Mouse (Mus musculus): ENCODE results near the gene Dntt. TPM values are rescaled to one million over a fixed set of nuclear protein-coding genes. Genes with fewer than 3 reads are reported as not detected.

The Dntt gene
- polyA plus RNA-seq (2015; fragmentation: Nextera tagmentation; extraction: Ambion mirVana), result 0.09 and 0.17 TPM in 2 replicates

- ATAC-seq (replicated peaks; ENCODE audit: low FRiP score, low read depth), result no peak
Observed at GRCm38 (mm10) chr19:41029219-41029618, at the start of gene Dntt. Gene Dntt, plus strand, starts transcription at chr19:41029275.

DNA sequence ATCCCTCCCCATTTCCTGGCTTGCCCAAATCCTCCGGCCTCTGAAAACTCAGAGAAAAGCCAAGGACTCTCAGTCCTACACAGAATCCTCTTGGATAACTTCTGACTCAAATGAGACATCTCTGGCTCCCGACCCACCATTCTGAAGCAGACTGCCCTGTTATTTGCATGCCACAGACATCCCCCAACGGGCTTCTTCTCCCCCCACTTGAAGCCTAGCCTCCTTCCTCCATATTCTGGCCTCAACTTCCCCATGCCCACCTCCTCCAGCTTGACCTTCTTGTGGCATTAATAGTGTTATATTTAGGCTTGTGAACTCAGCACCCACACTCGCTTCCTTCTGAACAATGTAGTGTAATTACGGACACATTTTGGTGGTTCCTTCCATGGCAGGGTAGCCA is 48.4 kb upstream of the Dntt start:
- H3K27ac ChIP-seq, result no peak overlapping the region
- no peaks in the 10 kb centered on the region for H3K27me3 ChIP-seq (ENCODE audit: insufficient read depth, low read length)
- H3K4me1 ChIP-seq (replicated peaks; ENCODE audit: insufficient read depth, low read length), result no peaks in the 10 kb centered on the region
- no peak overlapping the region for H3K4me3 ChIP-seq (replicated peaks; ENCODE audit: low read depth, low read length)
- no peak overlapping the region for H3K4me2 ChIP-seq (ENCODE audit: low read length)
- no peak for TF ChIP-seq CTCF (IDR thresholded peaks at IDR 0.05; ENCODE audit: low read depth)
- DNase-seq (ENCODE audit: low spot score) (no peak), ATAC-seq (replicated peaks; ENCODE audit: low FRiP score, low read depth) (no peak)
- H3K36me3 ChIP-seq (ENCODE audit: insufficient read depth, low read length), result no peaks in the 10 kb centered on the region
- 76% methylated on average over 5 of the region's 5 CpGs for WGBS
- no peaks in the 10 kb centered on the region for H3K9me3 ChIP-seq (replicated peaks; ENCODE audit: low read length)
- H3K9ac ChIP-seq (ENCODE audit: low read depth, low read length), result no peak overlapping the region

More at GRCm38 (mm10) chr19:41029219-41029618, at the start of gene Dntt:
- Histone ChIP-seq H3K27ac (no peak within 1 kb of the TSS), H3K4me2 (ENCODE audit: low read length) (no peak within 1 kb of the TSS), H3K4me3 (replicated peaks; ENCODE audit: low read depth, low read length) (no peak within 1 kb of the TSS), H3K36me3 (ENCODE audit: insufficient read depth, low read length) (no peaks in the 10 kb centered on the region), H3K4me1 (replicated peaks; ENCODE audit: insufficient read depth, low read length) (no peaks in the 10 kb centered on the region), H3K9ac (ENCODE audit: low read depth, low read length) (no peak within 1 kb of the TSS), H3K27me3 (ENCODE audit: insufficient read depth, low read length) (no peaks in the 10 kb centered on the region), H3K9me3 (replicated peaks; ENCODE audit: low read length) (no peaks in the 10 kb centered on the region)
- WGBS, result 88% methylated on average over 6 of the region's 6 CpGs
- TF ChIP-seq CTCF (IDR thresholded peaks at IDR 0.05; ENCODE audit: low read depth), result no peak
- no peak for DNase-seq (ENCODE audit: low spot score)

- WGBS, result 86% methylated on average over 1 of the region's 1 CpGs
- Histone ChIP-seq H3K4me1 (replicated peaks; ENCODE audit: insufficient read depth, low read length) (no peaks in the 10 kb centered on the region), H3K4me2 (ENCODE audit: low read length) (no peak overlapping the region), H3K36me3 (ENCODE audit: insufficient read depth, low read length) (no peaks in the 10 kb centered on the region), H3K27ac (no peak overlapping the region), H3K9me3 (replicated peaks; ENCODE audit: low read length) (no peaks in the 10 kb centered on the region), H3K9ac (ENCODE audit: low read depth, low read length) (no peak overlapping the region), H3K27me3 (ENCODE audit: insufficient read depth, low read length) (no peaks in the 10 kb centered on the region), H3K4me3 (replicated peaks; ENCODE audit: low read depth, low read length) (no peak overlapping the region)
- TF ChIP-seq CTCF (IDR thresholded peaks at IDR 0.05; ENCODE audit: low read depth), result no peak
- ATAC-seq (replicated peaks; ENCODE audit: low FRiP score, low read depth) (no peak), DNase-seq (ENCODE audit: low spot score) (no peak)
Observed at GRCm38 (mm10) chr19:40984536-40984935, 44.5 kb upstream of the Dntt start.

DNA sequence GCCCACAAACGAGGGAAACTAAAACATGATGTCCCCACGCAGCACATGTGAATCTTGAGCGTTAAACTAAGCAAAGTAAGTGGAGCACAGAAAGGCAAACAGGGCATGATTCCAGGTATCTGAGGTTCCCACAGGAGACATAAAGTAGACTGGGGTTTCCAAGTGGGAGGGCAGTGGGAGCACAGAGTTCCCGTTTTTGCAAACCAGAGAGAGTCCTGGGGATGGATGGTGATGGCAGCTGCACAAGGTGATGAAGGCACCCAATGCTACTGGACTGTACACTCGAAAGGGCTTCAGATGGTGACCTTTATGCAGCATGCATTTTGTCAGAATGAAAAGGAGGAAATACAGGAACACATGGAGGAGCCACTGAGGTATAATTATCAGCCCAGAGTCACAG is 40.2 kb upstream of the Dntt start:
- no peaks in the 10 kb centered on the region for H3K36me3 ChIP-seq (ENCODE audit: insufficient read depth, low read length)
- 81% methylated on average over 5 of the region's 5 CpGs for WGBS
- DNase-seq (ENCODE audit: low spot score) (no peak), ATAC-seq (replicated peaks; ENCODE audit: low FRiP score, low read depth) (no peak)
- H3K9me3 ChIP-seq (replicated peaks; ENCODE audit: low read length), result no peaks in the 10 kb centered on the region
- H3K4me1 ChIP-seq (replicated peaks; ENCODE audit: insufficient read depth, low read length), result no peaks in the 10 kb centered on the region
- H3K27me3 ChIP-seq (ENCODE audit: insufficient read depth, low read length), result no peaks in the 10 kb centered on the region
- H3K4me3 ChIP-seq (replicated peaks; ENCODE audit: low read depth, low read length), result no peak overlapping the region
- no peak overlapping the region for H3K9ac ChIP-seq (ENCODE audit: low read depth, low read length)
- no peak overlapping the region for H3K4me2 ChIP-seq (ENCODE audit: low read length)
- H3K27ac ChIP-seq, result no peak overlapping the region
- TF ChIP-seq CTCF (IDR thresholded peaks at IDR 0.05; ENCODE audit: low read depth), result no peak

- no peak for TF ChIP-seq CTCF (IDR thresholded peaks at IDR 0.05; ENCODE audit: low read depth)
- Histone ChIP-seq H3K4me3 (replicated peaks; ENCODE audit: low read depth, low read length) (no peak overlapping the region), H3K4me1 (replicated peaks; ENCODE audit: insufficient read depth, low read length) (peaks cover 4% of the 10 kb centered on the region; the same call in 1 of the 2 replicates), H3K27me3 (ENCODE audit: insufficient read depth, low read length) (no peaks in the 10 kb centered on the region), H3K9ac (ENCODE audit: low read depth, low read length) (no peak overlapping the region), H3K36me3 (ENCODE audit: insufficient read depth, low read length) (no peaks in the 10 kb centered on the region), H3K9me3 (replicated peaks; ENCODE audit: low read length) (no peaks in the 10 kb centered on the region), H3K27ac (no peak overlapping the region), H3K4me2 (ENCODE audit: low read length) (no peak overlapping the region)
- 75% methylated on average over 9 of the region's 9 CpGs for WGBS
- DNase-seq (ENCODE audit: low spot score) (no peak), ATAC-seq (replicated peaks; ENCODE audit: low FRiP score, low read depth) (no peak)
Observed at GRCm38 (mm10) chr19:40989961-40990600, 39.0 kb upstream of the Dntt start.

- ATAC-seq (replicated peaks; ENCODE audit: low FRiP score, low read depth) (no peak), DNase-seq (ENCODE audit: low spot score) (no peak)
- H3K4me2 ChIP-seq (ENCODE audit: low read length), result no peak overlapping the region
- H3K27me3 ChIP-seq (ENCODE audit: insufficient read depth, low read length), result no peaks in the 10 kb centered on the region
- no peak overlapping the region for H3K27ac ChIP-seq
- H3K9me3 ChIP-seq (replicated peaks; ENCODE audit: low read length), result no peaks in the 10 kb centered on the region
- peaks cover 4% of the 10 kb centered on the region; the same call in 1 of the 2 replicates for H3K4me1 ChIP-seq (replicated peaks; ENCODE audit: insufficient read depth, low read length)
- no peak overlapping the region for H3K9ac ChIP-seq (ENCODE audit: low read depth, low read length)
- no peak overlapping the region for H3K4me3 ChIP-seq (replicated peaks; ENCODE audit: low read depth, low read length)
- 87% methylated on average over 17 of the region's 17 CpGs for WGBS
- H3K36me3 ChIP-seq (ENCODE audit: insufficient read depth, low read length), result no peaks in the 10 kb centered on the region
- TF ChIP-seq CTCF (IDR thresholded peaks at IDR 0.05; ENCODE audit: low read depth), result no peak
Observed at GRCm38 (mm10) chr19:40990781-40991343, 38.2 kb upstream of the Dntt start.
